Mouse (Mus musculus): ENCODE measurements around the gene Krtap19-3. TPM values are rescaled to one million over a fixed set of nuclear protein-coding genes. Genes with fewer than 3 reads are reported as not detected.

Gene Krtap19-3
- polyA plus RNA-seq, 1 experiment from 2014 or later, result not detected

Other genes with a start within 250 kb of the Krtap19-3 start
- gene Krtap26-1, start 230.2 kb downstream of the Krtap19-3 start, polyA plus RNA-seq (2015; fragmentation: Nextera tagmentation; extraction: Ambion mirVana), result not detected in 2 replicates
- not detected in 2 replicates for gene Krtap27-1, start 206.4 kb downstream of the Krtap19-3 start, polyA plus RNA-seq (2015; fragmentation: Nextera tagmentation; extraction: Ambion mirVana)
- gene 2310061N02Rik, start 170.1 kb downstream of the Krtap19-3 start, polyA plus RNA-seq (2015; fragmentation: Nextera tagmentation; extraction: Ambion mirVana), result not detected in 2 replicates
- not detected in 2 replicates for gene Krtap13-1, start 149.2 kb downstream of the Krtap19-3 start, polyA plus RNA-seq (2015; fragmentation: Nextera tagmentation; extraction: Ambion mirVana)
- gene Krtap13, start 126.4 kb downstream of the Krtap19-3 start, polyA plus RNA-seq (2015; fragmentation: Nextera tagmentation; extraction: Ambion mirVana), result not detected in 2 replicates
- not detected in 2 replicates for gene 2310034C09Rik, start 119.2 kb downstream of the Krtap19-3 start, polyA plus RNA-seq (2015; fragmentation: Nextera tagmentation; extraction: Ambion mirVana)
- not detected in 2 replicates for gene 2310057N15Rik, start 103.8 kb downstream of the Krtap19-3 start, polyA plus RNA-seq (2015; fragmentation: Nextera tagmentation; extraction: Ambion mirVana)
- gene Gm5965, start 100.1 kb downstream of the Krtap19-3 start, polyA plus RNA-seq (2015; fragmentation: Nextera tagmentation; extraction: Ambion mirVana), result not detected in 2 replicates
- not detected in 2 replicates for gene Gm20741, start 65.8 kb downstream of the Krtap19-3 start, polyA plus RNA-seq (2015; fragmentation: Nextera tagmentation; extraction: Ambion mirVana)
- not detected in 2 replicates for gene Krtap15, start 57.8 kb downstream of the Krtap19-3 start, polyA plus RNA-seq (2015; fragmentation: Nextera tagmentation; extraction: Ambion mirVana)
- gene Krtap14, start 51.9 kb downstream of the Krtap19-3 start, polyA plus RNA-seq (2015; fragmentation: Nextera tagmentation; extraction: Ambion mirVana), result not detected in 2 replicates
- gene Krtap19-1, start 8.6 kb downstream of the Krtap19-3 start, polyA plus RNA-seq (2015; fragmentation: Nextera tagmentation; extraction: Ambion mirVana), result not detected in 2 replicates
- gene Krtap19-2, start 3.8 kb downstream of the Krtap19-3 start, polyA plus RNA-seq (2015; fragmentation: Nextera tagmentation; extraction: Ambion mirVana), result not detected in 2 replicates
- not detected in 2 replicates for gene Krtap19-4, start 7.1 kb upstream of the Krtap19-3 start, polyA plus RNA-seq (2015; fragmentation: Nextera tagmentation; extraction: Ambion mirVana)
- gene Krtap19-5, start 18.4 kb upstream of the Krtap19-3 start, polyA plus RNA-seq (2015; fragmentation: Nextera tagmentation; extraction: Ambion mirVana), result not detected in 2 replicates
- not detected in 2 replicates for gene Krtap19-9b, start 54.2 kb upstream of the Krtap19-3 start, polyA plus RNA-seq (2015; fragmentation: Nextera tagmentation; extraction: Ambion mirVana)
- gene Krtap16-3, start 84.8 kb upstream of the Krtap19-3 start, polyA plus RNA-seq (2015; fragmentation: Nextera tagmentation; extraction: Ambion mirVana), result not detected in 2 replicates
- gene Krtap22-2, start 132.7 kb upstream of the Krtap19-3 start, polyA plus RNA-seq (2015; fragmentation: Nextera tagmentation; extraction: Ambion mirVana), result not detected in 2 replicates
- not detected in 2 replicates for gene Gm10229, start 137.2 kb upstream of the Krtap19-3 start, polyA plus RNA-seq (2015; fragmentation: Nextera tagmentation; extraction: Ambion mirVana)
- not detected in 2 replicates for gene Krtap6-1, start 153.7 kb upstream of the Krtap19-3 start, polyA plus RNA-seq (2015; fragmentation: Nextera tagmentation; extraction: Ambion mirVana)
- gene Gm10228, start 163.4 kb upstream of the Krtap19-3 start, polyA plus RNA-seq (2015; fragmentation: Nextera tagmentation; extraction: Ambion mirVana), result not detected in 2 replicates
- gene Krtap6-5, start 169.8 kb upstream of the Krtap19-3 start, polyA plus RNA-seq (2015; fragmentation: Nextera tagmentation; extraction: Ambion mirVana), result not detected in 2 replicates
- gene 1110025L11Rik, start 186.0 kb upstream of the Krtap19-3 start, polyA plus RNA-seq (2015; fragmentation: Nextera tagmentation; extraction: Ambion mirVana), result not detected in 2 replicates
- gene Krtap6-3, start 206.0 kb upstream of the Krtap19-3 start, polyA plus RNA-seq (2015; fragmentation: Nextera tagmentation; extraction: Ambion mirVana), result not detected in 2 replicates

Measured in embryonic facial prominence, embryonic 13.5 days (tissue).